Mouse (Mus musculus): ENCODE data around the gene Ppp3ca.
"Not testable (repeated sequence)": the region's sequence is repeated elsewhere in the genome, so short reads cannot be mapped to it uniquely, and the experiment has no call there.

The Ppp3ca gene

DNA sequence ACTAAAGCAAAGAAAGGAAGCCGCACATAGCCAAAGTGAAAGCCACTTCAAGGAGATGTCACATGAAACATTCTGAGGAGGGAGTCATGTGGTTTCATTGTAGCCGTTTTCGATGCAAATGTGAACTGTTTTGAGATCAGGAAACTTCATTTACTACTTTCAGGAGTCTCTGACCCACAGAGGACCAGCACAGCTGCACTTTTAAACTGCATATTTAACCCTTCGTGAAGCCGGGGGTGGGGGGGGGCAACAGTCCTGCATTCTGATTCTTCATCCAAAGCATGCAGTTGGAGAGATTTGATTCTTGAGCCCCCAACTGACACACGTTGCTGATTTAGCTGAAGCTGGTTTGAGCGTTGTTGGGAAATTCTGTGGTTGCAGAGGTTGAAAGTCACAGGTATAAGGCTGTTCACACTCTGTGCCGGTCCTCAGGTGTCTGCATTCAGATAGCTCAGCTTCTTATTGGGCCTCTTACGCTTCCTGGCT, 18.2 kb downstream of the Ppp3ca start:
- no peak for DNase-seq (ENCODE audit: inconsistent ontology term)

DNA sequence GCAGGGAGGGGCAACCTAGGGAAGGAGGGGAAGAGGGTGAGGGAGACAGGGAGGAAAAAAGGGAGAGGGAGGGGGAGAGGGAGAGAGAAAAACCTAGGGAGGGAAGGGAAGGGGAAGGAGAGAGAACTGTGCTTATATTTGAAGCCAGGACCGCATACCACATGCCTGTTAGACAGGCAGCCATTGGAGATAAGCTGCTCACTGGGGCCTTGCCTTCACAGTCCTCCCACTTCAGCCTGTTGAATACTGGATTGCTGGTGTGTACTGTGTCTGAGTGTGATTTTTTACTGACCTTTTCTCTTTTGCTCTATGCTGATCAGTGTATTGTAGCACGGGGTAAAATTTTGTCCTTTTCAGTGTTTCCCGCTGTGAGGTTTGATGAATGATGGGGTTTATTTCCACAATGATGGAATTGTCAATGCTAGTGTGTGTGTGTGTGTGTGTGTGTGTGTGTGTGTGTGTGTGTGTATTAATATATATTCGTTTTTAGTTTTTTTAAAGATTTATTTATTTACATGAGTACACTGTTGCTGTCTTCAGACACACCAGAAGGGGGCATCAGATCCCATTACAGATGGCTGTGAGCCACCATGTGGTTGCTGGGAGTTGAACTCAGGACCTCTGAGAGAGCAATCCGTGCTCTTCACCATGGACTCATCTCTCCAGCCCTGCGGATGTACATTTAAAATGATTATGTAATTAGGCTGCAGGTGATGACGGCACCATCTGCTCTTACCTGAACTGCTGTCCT, 20.0 kb downstream of the Ppp3ca start:
- DNase-seq (ENCODE audit: inconsistent ontology term): no peak

DNA sequence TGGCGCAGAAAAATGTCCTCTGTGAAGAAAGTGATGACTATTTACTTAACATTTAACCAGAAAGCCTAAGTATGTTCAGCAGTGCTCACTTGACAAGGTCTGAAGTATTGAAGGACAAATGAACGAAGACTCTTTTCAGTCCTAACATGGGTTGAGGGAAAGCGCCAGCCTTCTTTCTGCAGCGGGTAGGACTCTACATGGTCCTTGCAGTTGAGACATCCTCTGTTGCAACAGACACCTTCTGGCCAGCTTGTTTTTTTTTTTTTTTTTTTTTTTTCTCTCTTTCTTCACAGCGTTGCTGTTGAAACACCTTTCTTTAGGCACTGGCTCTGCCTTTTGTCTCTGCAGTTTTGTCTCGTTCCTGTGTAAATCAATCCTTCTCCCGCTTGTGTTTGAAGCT, 22.1 kb downstream of the Ppp3ca start:
- no peak for DNase-seq (ENCODE audit: inconsistent ontology term)

DNA sequence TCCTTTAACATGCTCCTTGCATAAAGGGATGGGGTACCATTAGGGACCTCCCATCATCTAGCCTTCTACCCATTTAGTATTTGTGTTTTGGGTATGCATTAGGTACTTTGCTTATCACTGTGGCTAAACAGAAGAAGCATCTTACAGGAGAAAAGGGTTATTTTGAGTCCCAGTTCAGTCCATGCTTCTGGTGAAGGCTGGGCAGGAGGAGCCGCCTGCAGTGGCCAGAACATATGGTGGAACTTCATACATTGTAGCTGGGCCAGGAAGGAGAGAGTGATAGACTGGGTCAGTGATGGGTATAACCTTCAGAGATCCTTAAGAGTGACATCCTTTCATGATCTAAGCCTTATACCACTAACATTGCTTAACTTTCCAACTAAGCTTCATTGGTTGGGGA, 23.6 kb downstream of the Ppp3ca start:
- DNase-seq (ENCODE audit: inconsistent ontology term): no peak

DNA sequence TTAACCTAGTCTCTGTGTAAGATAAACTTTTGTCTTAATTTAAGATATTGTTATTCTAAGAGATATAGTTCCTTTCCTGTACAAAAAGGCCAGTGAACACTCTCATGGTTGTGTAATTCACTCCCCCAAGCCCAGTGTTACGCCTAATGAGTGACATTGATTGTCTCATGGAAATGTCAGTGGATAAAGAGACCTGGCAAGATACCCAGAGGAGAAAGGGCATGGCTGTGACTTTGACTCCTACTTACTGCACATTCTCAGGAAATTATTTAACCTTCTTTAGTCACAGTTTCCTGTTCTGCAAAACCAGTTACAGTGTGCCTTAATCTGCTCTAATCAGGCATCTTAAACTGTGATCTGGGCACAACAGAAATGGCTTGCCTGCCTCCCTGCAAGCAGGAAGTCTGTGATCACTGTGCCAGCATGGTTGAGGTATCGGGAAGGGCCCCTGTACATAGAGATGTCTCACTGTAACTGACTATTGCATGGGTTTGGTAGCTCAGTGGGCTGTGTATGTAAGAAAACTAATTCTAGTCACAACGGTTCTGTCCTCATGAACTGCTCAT, 27.8 kb downstream of the Ppp3ca start:
- no peak for DNase-seq (ENCODE audit: inconsistent ontology term)

DNA sequence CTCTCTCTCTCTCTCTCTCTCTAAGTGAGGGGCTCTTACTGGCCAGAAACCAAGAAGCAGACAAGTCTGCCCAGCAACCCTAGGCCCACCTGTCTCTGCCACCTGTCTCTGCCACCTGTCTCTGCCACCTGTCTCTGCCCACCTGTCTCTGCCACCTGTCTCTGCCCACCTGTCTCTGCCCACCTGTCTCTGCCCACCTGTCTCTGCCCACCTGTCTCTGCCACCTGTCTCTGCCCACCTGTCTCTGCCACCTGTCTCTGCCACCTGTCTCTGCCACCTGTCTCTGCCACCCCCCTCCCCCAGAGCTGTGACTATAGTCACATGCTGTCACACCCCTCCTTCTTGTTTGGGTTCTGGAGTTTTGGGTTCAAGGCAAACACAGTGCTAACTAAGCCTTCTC, 29.8 kb downstream of the Ppp3ca start:
- DNase-seq (ENCODE audit: inconsistent ontology term): not testable (repeated sequence)

DNA sequence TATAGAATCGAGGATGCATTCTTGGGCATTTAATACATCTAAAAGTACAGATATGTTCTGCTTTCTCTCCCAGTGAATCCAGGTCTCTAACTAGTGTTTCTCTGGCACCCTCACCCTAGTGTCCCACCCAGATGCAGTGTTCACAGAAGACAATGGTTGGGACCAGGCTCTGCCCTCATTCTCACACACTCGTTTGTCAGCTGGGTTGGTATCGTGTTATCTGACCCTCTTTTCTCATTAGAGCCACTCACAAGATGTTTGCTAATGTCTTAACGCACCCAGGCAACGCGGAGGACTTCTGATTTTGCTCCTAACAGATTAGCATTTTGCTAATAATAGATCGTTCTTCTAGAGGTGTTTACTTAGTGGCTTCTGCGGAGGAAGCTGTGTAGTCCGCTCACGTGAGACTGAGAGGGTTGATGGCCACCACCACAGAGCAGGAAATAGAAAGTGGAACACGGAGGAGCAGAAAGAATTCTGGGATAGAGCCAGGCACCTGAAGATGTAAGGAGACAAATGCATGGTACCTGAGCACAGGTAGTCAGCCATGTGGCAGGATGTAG, 30.6 kb downstream of the Ppp3ca start:
- DNase-seq (ENCODE audit: inconsistent ontology term): no peak

DNA sequence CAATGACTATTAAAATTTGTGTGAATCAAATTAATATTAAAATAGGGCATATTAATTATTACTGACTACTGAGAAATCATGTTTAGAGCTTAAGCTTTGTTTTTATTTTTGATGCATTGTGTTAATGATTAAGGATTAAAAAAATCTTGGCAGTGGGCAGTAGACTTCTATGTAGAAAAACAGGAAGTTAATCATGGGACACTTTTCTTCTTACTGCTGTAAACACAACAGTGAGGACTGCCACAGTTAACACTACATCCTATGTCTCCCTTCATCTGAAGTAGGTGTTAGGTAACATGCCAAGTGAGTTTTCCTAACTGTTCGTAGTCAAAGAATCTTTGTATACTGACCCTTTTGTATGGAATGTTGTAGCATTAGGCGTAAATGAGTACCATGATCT, 32.9 kb downstream of the Ppp3ca start:
- no peak for DNase-seq (ENCODE audit: inconsistent ontology term)

DNA sequence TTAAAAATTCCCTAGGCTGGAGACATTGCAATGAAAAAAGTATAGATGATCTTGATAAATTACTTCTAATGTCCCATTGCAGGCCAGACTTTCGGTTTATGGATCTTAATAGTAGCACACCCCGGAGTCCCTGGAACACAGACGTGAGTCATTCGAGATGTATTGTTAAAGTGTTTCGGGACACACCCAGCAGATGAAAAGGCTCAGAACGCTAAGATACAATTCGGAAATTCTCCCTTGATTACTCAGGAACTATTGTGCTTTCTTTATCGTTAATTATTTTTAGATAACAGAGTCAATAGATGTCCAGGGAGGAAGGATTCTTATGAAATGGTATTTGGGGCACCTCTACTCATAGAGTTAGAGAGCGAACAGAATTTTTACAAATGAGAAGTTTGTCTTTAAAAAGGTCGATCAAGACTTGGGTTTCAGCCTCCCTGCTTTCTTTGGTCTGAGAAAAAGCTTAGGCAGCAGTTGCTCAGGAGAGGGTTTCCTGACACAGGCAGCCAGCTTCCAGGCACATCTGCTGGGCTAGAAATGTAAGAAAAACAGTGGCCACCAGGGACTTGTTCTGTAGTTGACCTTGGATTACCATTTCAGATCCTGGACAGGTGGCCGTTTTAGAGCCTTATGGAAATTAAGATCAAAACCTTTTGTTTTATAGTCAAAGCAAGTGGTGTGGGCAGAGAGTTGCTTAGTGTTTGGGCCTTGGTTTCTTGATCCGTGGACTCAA, 34.8 kb downstream of the Ppp3ca start:
- peak; percentile 81 for DNase-seq (ENCODE audit: inconsistent ontology term)

DNA sequence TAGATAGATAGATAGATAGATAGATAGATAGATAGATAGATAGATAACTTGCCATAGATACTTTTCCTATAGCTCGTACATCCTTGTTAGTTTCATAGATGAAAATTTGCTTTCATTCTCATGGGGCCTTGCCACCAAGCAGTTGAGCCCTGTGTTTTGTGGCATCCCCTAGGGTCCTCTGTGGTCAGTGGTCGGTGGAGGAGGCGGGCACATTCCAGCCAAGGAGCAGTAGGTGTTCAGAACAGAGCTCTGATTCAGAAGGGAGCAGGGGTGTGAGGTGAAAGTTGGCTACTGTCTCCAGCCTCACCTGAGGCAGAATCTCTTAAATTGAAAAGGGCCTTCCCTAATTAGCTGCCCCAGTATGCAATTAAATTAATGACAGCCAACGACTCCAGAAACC, 36.1 kb downstream of the Ppp3ca start:
- peak; percentile 51 for DNase-seq (ENCODE audit: inconsistent ontology term)

DNA sequence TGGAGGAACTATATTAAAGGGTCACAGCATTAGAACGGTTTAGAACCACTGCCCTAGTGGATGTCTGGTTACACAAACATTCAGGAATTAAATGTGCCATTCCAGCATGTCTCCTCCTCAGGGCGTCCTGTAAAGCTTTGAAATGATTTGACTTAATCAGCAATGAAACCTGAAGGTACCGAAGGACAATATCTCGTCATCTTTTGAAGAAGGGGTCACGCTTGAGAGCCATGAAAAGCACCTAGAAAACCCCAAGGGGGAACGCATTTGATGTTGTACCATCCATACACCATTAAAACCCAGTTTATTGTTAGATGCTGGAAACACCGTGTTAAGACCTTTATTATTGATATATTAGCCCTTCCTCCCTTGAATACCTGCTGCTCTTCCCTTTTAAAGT, 36.8 kb downstream of the Ppp3ca start:
- no peak for DNase-seq (ENCODE audit: inconsistent ontology term)

DNA sequence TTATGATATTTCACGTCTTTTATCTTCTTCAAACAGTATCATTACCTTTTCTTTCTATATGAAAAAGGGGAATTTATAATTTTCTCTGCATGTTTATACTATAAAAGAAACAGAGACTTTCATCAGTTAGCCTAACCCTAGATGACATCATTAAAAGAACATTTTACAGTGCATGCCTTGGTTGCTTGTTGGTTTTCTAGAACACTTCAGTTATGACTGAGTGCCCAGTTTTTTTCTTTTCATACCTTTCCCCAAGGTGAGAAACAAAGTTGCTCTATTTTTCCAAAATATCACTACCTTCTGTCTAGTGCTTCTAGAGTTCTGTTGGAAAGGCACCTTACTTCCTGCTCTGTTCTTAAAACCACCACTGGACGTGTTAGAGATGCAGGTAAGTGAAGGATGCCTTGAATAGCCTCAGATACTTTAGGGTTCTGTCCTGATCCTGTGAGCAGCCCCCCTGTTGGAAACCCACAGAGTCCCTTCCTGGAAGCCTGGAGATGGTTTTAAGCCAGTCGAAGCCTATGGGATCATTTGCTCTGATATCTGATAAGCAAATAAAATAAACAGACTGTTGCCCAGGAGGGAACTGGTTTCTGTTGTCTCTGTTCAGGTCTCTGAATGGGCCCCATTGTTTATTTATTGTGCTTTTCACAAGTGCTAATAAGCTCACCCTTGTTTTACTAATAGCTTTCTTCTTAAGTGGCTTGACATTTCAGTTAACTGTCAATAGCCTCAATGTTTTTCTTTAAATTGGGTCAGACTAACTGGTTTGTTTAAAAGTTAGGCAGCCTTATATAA, 37.5 kb downstream of the Ppp3ca start:
- DNase-seq (ENCODE audit: inconsistent ontology term): peak; percentile 46

DNA sequence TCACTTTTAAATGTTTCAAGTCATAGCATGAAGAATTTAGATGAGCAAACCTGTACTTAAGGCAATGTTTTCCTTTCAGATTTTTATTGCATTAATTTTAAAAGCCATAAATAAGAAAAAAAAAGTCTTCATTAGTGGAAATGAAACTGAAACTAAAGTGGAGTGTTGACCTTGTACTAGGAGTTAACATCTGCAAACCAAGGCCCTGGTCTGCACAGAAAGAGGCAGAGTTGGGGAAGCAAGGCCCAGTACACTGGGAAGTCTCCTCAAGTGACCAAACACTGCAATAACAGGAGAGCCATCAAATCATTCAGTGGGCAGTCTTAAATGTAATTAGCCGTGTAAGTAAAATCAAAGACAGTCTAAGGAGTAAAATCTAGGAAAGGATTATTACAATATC, 38.3 kb downstream of the Ppp3ca start:
- peak; percentile 35 for DNase-seq (ENCODE audit: inconsistent ontology term)

DNA sequence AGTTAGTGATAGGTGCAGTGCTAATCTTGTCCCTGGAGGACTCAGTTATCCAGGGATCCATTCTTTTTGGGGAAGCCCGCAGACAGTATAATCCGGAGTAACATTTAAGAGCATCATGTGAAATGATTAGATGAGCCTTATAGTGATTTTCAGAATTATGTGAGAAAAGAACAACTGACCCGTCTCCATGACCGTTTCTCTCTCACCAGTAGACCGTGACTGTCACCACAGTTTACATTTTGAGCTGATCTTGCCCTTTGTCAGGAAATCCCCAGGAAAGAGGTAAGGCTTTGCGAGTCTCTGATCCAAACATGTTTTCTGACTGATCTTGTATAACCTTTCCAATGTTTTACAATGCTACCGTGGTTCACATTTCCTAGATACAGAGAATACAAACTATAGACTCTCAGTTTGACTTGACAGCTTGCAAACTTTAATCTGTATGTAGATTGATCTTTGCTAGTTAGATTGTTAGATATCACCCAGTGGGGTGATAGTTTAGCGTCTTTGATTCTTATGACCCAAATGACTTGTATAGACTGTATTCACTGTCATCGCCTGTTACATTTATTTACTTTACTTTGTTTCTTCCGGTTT, 40.5 kb downstream of the Ppp3ca start:
- DNase-seq (ENCODE audit: inconsistent ontology term): no peak

DNA sequence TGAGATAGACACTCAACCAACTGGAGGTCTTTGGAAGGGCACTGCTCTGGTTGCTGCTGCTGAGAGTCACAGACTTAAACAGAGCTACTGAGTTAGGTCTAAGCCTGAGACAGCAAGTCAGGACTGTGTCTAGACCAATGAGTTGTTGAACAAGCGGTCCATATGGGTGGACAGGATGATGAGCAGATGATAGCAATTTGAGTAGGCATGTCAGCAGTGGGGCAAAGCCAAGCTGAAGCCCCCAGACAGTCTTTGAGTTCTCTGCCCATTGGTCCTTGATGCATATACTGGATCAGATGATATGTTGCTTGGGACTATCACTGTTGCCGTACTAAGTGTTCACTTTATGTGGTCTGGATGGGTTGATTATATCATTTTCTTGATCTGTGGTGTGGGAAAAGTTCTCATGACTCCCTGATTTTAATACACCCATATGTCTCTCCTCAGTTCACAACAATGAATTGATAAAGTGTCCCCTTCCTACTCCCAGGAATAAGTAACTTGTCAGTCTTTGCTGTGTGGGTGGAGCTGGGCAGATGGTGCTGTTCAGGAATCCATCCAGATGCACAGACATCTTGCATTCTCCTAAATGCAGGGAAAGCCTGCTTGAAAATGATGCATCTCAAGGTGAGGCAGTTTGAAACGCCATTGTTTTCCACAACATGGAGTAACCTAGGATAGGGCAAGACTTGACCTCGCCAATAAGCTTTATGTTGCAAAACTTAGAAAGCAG, 44.5 kb downstream of the Ppp3ca start:
- no peak for DNase-seq (ENCODE audit: inconsistent ontology term)

DNA sequence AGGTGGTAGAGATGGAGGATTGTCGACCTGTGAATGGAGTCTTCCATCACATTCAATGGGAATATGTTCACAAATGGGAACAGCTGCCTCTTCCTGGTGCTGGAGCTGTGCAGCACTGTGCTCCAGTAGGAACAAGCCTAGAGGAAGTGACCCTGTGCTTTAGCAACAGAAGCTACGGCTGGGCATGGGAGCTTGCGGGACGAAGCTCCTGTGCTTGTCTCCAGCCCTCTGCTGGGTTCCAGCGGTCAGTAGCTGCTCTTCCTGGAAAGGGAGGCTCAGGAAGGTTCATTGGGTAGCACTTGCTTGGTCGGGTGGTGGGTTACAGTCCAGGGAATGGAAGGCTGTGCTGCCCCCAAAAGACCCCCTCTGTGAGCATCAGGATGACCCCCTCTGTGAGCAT, 46.3 kb downstream of the Ppp3ca start:
- DNase-seq (ENCODE audit: inconsistent ontology term): no peak

DNA sequence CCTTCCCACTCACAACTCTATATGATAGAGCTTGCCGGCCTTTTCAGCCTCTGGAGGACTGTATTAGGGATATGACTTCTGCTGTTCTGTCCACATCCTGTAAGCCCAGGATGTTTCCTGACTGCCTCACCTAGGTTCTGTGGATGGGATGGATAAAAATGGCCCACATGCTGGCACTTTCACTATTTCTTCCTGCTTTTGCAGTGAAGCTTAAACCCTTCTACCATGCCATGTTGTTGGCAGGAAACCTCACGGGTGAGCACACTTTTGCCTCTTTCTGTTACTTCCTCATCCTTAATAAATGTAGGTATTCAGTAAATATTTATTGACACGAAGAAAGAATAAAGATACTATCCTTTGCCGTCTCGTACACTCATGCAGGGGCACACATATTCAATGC, 48.5 kb downstream of the Ppp3ca start:
- DNase-seq (ENCODE audit: inconsistent ontology term): no peak

DNA sequence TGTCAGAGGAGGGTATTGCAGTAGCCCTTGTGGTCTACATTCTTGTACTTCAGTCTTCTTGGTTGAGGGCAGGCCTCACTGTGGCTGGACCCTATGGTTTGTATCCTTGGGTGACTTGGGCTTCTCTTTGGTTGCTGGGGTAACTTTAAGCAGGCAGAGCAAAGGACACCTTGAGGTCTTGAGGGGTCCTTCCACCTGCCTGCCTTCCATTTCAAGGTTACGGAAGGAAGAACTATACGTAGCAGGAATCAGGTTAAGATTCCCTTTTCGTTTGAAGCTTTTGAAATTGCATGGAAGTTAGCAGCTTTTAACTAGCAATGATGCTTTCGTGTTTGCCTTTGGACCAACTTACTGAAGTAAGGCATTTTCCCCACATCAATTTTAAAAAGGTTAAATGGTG, 51.3 kb downstream of the Ppp3ca start:
- DNase-seq (ENCODE audit: inconsistent ontology term): no peak

DNA sequence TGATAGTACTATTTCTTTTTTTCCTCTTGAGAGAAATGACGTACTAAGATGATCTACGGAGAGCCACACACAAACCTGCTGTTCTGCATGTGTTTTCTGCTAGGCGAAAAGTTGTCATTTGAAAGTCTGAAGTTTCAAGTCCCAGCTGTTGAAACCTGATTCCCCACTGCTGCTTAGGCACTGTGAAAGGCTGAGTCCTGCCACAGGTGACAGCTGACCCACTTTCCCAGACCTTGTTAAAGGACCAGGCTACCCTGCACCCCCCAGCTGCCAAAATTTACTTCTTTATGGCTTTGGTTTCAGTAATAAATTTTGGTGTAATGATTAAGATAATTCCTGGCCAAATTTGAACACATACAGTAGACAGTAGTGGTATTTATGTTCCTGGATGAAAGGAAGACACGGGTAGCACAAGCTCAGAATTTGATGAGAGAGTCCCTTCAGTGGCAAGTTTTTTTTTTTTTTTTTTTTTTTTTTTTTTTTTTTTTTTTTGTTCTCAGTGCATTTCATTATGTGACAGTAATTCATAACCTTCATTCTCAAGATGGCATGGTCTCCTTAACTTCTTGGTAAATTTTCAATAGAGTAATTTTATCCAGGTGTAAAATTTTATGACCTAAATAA, 52.0 kb downstream of the Ppp3ca start:
- no peak for DNase-seq (ENCODE audit: inconsistent ontology term)

DNA sequence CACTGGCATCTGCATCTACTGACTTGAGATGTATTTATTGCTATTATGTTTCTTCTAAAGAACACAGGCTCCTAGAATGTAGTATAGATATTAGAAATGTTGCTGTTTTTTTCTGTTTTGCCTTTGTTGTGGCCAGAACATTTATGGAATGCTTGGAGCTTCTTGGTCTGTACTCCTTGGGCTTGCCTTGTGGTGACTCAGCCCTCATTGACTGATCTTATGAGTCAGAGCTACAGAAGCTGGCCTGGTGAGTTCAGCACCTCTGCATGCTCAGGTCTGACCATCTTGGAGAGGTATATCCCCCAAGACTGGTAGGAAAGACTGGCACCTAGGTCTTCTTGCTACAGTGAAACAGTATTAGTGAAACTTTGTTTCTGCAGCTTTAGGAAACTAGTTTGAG, 52.6 kb downstream of the Ppp3ca start:
- DNase-seq (ENCODE audit: inconsistent ontology term): no peak

Measured in Muller cell, postnatal 12 days (primary cell).